Mouse (Mus musculus) heart, embryonic 14.5 days (tissue): ENCODE data around the gene Phf2. TPM values are rescaled to one million over a fixed set of nuclear protein-coding genes. Genes with fewer than 3 reads are reported as not detected.

Source experiments
- ATAC-seq: fragments of 200-750 bp; cut with Nextera tagmentation; 2 replicates; pipeline ENCODE4 v1.8.0; 2017; ENCODE audit warnings: low read depth, moderate TSS enrichment; ENCODE audit not compliant: insufficient number of reproducible peaks, insufficient read depth, low FRiP score
- H3K27ac ChIP-seq, 2 experiments: fragments of 200-500 bp in 1 of 2; fragments of 300-500 bp in 1 of 2; sonication (generic) in 1 of 2; replicated peaks in 1 of 2; 2 replicates each; pipeline ENCODE4 v1.5.1; 2012 to 2014; ENCODE audit warnings: low read depth in 2 of 2, low read length in 2 of 2, control low read depth in 1 of 2, mild to moderate bottlenecking in 1 of 2, mixed read lengths in 1 of 2; ENCODE audit not compliant: control insufficient read depth in 1 of 2, insufficient read depth in 1 of 2
- H3K27me3 ChIP-seq: fragments of 300-500 bp; sonication (generic); 2 replicates; pipeline ENCODE4 v1.6.1; 2014; ENCODE audit warnings: mild to moderate bottlenecking, low read length, control low read depth; ENCODE audit not compliant: control insufficient read depth, insufficient read depth
- H3K36me3 ChIP-seq: fragments of 300-500 bp; sonication (generic); 2 replicates; pipeline ENCODE4 v1.6.1; 2014; ENCODE audit warnings: mild to moderate bottlenecking, control low read depth, low read length, mixed read lengths; ENCODE audit not compliant: control insufficient read depth, insufficient read depth
- H3K4me1 ChIP-seq, 2 experiments: fragments of 200-500 bp in 1 of 2; fragments of 300-500 bp in 1 of 2; sonication (generic) in 1 of 2; 2 replicates each; pipeline ENCODE4 v1.6.1; 2012 to 2014; ENCODE audit warnings: low read length in 2 of 2, control low read depth in 1 of 2, mixed read lengths in 1 of 2; ENCODE audit not compliant: control insufficient read depth in 2 of 2, insufficient read depth in 2 of 2
- H3K4me2 ChIP-seq: fragments of 300-500 bp; sonication (generic); 2 replicates; pipeline ENCODE4 v1.6.1; 2014; ENCODE audit warnings: mild to moderate bottlenecking, low read length
- H3K4me3 ChIP-seq, 2 experiments: fragments of 200-500 bp in 1 of 2; fragments of 300-500 bp in 1 of 2; sonication (generic) in 1 of 2; 2 replicates each; pipeline ENCODE4 v1.5.1; 2012 to 2014; ENCODE audit warnings: low read length in 2 of 2, mild to moderate bottlenecking in 2 of 2, control low read depth in 1 of 2, low read depth in 1 of 2, moderate library complexity in 1 of 2; ENCODE audit not compliant: control insufficient read depth in 1 of 2, insufficient read depth in 1 of 2
- H3K9ac ChIP-seq: fragments of 300-500 bp; sonication (generic); 2 replicates; pipeline ENCODE4 v1.6.1; 2014; ENCODE audit warnings: mild to moderate bottlenecking, low read length
- H3K9me3 ChIP-seq: fragments of 300-500 bp; sonication (generic); 2 replicates; pipeline ENCODE4 v1.6.1; 2016; ENCODE audit warnings: low read length, control low read depth; ENCODE audit not compliant: control insufficient read depth
- WGBS: fragments of 180-500 bp; shearing (Covaris S2); extraction: QIAGEN DNeasy Blood & Tissue Kit; methylation state at CpG from one replicate; pipeline ENCODE4 v1.1.7; 2014; 5-methylcytosine and 5-hydroxymethylcytosine counted together
- polyA plus RNA-seq: library from polyadenylated mRNA; unstranded; fragments of >200 nt; fragmentation: Nextera tagmentation; extraction: Ambion mirVana; gene quantifications from 2 replicates; pipeline ENCODE4 v1.2.1, GENCODE M21; 2014

Gene Phf2
- polyA plus RNA-seq, 1 experiment from 2014 or later: 5.9 TPM

DNA sequence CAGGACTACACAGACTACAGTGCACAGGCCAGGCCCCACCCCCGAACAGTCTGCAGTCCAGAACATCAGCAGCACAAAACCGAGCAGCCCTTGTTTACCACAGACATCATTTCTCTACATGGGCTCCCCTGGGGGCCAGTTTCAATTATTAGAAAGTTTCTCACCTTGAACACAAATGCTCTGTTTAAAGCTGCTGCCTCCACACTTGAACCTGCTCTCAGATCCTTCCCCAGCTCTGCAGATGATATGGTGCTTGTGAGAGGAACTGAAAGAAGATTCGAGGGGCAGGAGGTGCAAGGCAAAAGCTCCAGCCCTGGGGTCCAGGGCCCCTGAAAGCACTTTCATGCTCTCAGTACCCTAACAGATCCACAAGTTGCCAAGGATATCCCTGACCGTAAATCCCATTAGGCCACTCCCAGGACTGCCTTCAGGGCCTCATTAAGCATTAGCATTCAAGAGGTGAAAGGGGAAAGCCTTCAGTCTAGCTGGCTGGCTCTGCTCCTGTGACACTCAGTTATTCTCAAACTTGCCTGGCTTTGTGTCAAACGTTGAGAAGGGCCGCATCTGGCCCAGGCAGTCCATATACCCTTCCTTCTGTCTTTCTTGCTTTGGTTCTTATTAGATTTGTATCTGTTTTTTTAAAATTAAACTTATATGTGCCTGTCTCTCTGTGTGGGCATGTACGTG is 13.5 kb downstream of the Phf2 start:
- Histone ChIP-seq H3K4me3 (no peak overlapping the region), H3K27ac (no peak overlapping the region), H3K9me3 (no peaks in the 10 kb centered on the region), H3K9ac (no peak overlapping the region), H3K4me2 (no peak overlapping the region), H3K36me3 (no peaks in the 10 kb centered on the region), H3K4me1 (peaks cover 30 to 58% of the 10 kb centered on the region in 2 experiments), H3K27me3 (no peaks in the 10 kb centered on the region)
- ATAC-seq: no peak
- 55% methylated on average over 7 of the region's 7 CpGs for WGBS

DNA sequence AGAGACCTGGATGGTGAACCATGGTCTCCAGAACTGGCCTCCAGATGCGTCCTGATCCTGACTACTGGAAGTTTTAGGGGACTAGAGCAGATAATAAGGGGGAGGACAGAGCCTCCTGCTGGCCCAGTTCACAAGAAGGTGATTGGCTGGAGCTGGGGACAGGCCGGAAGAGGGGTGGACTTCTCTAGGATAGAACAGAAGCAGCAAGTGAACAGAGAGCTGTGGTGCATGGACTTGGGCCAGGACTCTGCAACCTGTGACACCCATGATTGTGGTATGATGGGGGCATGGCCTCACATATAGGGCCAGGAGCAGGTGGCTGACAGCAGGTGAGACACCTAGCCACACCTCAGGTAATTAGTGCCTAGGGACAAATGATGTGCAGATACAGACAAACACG is 17.0 kb downstream of the Phf2 start:
- 42% methylated on average over 3 of the region's 3 CpGs for WGBS
- peaks cover 38 to 72% of the 10 kb centered on the region in 2 experiments for H3K4me1 ChIP-seq
- H3K9ac ChIP-seq: no peak overlapping the region
- H3K27ac ChIP-seq: no peak overlapping the region
- H3K4me3 ChIP-seq: no peak overlapping the region
- H3K27me3 ChIP-seq: no peaks in the 10 kb centered on the region
- no peak overlapping the region for H3K4me2 ChIP-seq
- ATAC-seq: no peak
- no peaks in the 10 kb centered on the region for H3K9me3 ChIP-seq
- H3K36me3 ChIP-seq: no peaks in the 10 kb centered on the region

DNA sequence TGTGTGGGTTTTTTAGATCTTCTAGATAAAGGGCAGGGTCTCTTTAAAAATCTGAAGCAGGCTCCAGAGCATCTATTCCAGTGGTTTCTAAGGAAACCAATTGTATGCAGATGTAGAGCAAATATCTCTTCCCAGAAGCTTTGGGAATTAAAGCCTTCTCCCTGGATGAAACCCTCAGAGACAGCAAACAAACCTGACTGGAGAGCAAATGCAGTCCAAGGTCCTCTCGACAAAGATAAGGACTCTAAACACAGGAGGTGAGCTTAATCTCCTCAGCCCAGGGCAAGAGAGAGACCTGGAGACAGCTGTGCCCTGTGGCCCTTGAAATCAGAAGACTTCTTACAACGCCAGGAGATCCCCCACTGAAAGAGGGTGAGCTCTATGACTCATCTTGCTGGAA is 17.4 kb downstream of the Phf2 start:
- Histone ChIP-seq H3K4me1 (peaks cover 37 to 72% of the 10 kb centered on the region in 2 experiments), H3K27ac (no peak overlapping the region), H3K36me3 (no peaks in the 10 kb centered on the region), H3K27me3 (no peaks in the 10 kb centered on the region), H3K4me2 (no peak overlapping the region), H3K9me3 (no peaks in the 10 kb centered on the region), H3K9ac (no peak overlapping the region), H3K4me3 (no peak overlapping the region)
- 19% methylated on average over 2 of the region's 2 CpGs for WGBS
- ATAC-seq: no peak

DNA sequence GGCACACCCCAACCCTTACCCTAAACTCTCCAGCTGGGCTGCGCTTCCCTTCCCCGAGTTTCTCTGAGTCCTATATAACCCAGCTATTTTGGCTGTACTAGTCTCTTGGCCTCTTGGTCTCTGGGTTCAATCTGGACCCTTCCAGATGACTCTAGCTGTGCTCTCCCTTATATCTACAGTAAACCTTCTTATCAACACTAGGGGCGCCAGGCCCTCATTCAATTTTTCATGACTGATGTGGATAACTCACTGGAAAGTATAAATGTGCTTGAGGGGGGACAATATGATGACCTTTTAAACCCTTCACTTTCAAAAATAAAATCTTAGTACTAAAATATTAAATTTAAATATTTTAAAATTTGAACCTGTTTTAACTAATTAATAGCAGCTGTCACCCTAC is 18.1 kb downstream of the Phf2 start:
- 32% methylated on average over 3 of the region's 3 CpGs for WGBS
- Histone ChIP-seq H3K36me3 (0 out of 2 replicates have a peak, but pooled peaks cover 3% of the 10 kb centered on the region), H3K9ac (no peak overlapping the region), H3K9me3 (no peaks in the 10 kb centered on the region), H3K4me3 (no peak overlapping the region), H3K27ac (no peak overlapping the region), H3K4me2 (no peak overlapping the region), H3K4me1 (peaks cover 32 to 69% of the 10 kb centered on the region in 2 experiments), H3K27me3 (no peaks in the 10 kb centered on the region)
- no peak for ATAC-seq

DNA sequence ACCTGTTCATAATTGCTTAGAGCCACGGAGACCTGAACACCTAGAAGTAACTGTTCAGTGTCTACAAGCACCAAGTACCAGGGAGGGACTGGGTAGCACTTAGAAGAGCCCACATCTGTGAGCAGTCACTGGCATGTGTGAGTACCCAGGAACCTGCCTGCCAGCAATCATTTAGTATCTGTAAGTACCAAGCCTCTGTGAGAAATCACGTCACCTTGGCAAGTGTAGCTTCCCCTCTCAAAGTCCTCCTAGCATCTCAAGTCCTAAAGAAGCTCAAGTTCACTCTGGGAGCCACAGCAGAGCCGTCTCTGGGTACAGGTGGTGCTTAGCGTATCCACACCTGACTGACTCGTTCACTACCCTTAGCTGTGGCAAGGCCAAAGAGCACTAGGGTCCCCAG is 19.2 kb downstream of the Phf2 start:
- Histone ChIP-seq H3K9ac (no peak overlapping the region), H3K9me3 (no peaks in the 10 kb centered on the region), H3K4me3 (no peak overlapping the region), H3K27ac (no peak overlapping the region), H3K4me2 (no peak overlapping the region), H3K27me3 (no peaks in the 10 kb centered on the region), H3K4me1 (peaks cover 25 to 58% of the 10 kb centered on the region in 2 experiments), H3K36me3 (0 out of 2 replicates have a peak, but pooled peaks cover 3% of the 10 kb centered on the region)
- ATAC-seq: no peak
- 83% methylated on average over 5 of the region's 5 CpGs for WGBS

DNA sequence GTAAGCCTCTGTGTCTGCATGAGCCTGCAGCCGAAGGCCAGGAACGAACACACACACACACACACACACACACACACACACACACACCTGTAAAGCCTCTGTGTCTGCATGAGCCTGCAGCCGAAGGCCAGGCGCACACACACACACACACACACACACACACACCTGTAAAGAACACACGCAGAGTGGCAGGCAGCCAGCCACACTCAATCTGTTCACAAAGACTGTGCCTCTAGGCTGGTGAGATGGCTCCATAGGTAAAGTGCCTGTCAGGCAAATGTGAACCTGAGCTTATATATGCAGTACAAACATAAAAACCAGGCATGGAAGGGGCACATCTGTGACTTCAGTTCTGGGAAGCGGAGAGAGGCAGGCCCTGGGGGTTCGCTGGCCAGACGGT is 20.1 kb downstream of the Phf2 start:
- Histone ChIP-seq H3K36me3 (0 out of 2 replicates have a peak, but pooled peaks cover 3% of the 10 kb centered on the region), H3K4me1 (peaks cover 23 to 49% of the 10 kb centered on the region in 2 experiments), H3K27me3 (no peaks in the 10 kb centered on the region), H3K9ac (no peak overlapping the region), H3K27ac (no peak overlapping the region), H3K4me2 (no peak overlapping the region), H3K4me3 (no peak overlapping the region), H3K9me3 (no peaks in the 10 kb centered on the region)
- ATAC-seq: no peak
- 88% methylated on average over 8 of the region's 8 CpGs for WGBS

DNA sequence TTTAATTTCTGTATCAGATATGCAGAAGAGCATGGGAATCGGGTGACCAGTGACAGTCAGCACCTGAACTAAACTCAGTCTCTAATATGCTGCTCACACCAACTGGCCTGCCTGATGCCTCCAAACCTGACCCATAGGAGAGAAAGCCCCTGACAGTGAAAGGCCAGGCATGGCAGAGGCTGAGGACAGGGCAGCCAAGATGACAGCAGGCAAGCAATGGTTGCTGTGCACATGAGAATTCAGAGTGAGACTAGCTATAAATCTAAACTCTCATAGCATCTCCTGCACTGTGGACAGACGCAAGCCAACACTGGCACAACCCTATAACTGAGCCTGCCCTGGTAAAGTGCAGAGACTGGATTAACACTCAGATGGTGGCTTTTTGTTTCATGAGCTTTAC is 20.6 kb downstream of the Phf2 start:
- Histone ChIP-seq H3K27me3 (no peaks in the 10 kb centered on the region), H3K4me2 (no peak overlapping the region), H3K4me3 (no peak overlapping the region), H3K9ac (no peak overlapping the region), H3K9me3 (no peaks in the 10 kb centered on the region), H3K27ac (no peak overlapping the region), H3K36me3 (0 out of 2 replicates have a peak, but pooled peaks cover 3% of the 10 kb centered on the region), H3K4me1 (peaks cover 23 to 48% of the 10 kb centered on the region in 2 experiments)
- WGBS: 86% methylated on average over 2 of the region's 2 CpGs
- no peak for ATAC-seq

DNA sequence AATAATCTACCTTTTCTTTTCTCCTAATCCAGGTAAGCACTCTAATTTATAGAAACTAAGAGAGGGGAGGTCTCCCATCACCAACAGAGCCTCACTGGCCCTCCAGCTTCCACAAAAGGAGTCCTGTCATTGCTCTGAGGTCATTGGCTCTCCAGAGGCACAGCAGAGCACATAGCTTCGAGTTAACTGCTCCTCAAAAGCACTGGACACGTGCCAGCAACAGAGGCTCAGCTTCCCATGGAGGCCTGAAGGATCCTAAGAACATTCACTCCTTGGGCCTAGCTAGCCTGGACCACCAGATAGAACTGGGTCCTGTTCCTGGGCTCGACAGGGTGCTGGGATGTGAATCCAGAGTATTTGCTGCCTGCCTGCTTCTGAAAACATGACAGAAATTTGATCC is 21.8 kb downstream of the Phf2 start:
- no peak overlapping the region for H3K4me3 ChIP-seq
- peak; percentile 19; the same call in 1 of the 2 replicates for ATAC-seq
- H3K4me2 ChIP-seq: no peak overlapping the region
- H3K4me1 ChIP-seq: peaks cover 23 to 45% of the 10 kb centered on the region in 2 experiments
- no peaks in the 10 kb centered on the region for H3K9me3 ChIP-seq
- H3K9ac ChIP-seq: peak overlapping the region; percentile 27; the same call in 1 of the 2 replicates
- H3K36me3 ChIP-seq: 0 out of 2 replicates have a peak, but pooled peaks cover 3% of the 10 kb centered on the region
- peak overlapping the region; percentile 21 to 56; a peak in 3 of 4 replicates for H3K27ac ChIP-seq
- WGBS: 17% methylated on average over 3 of the region's 3 CpGs
- H3K27me3 ChIP-seq: no peaks in the 10 kb centered on the region
